Mouse (Mus musculus) kidney, embryonic 14.5 days (tissue): ENCODE data around the gene Slc5a10. TPM values are rescaled to one million over a fixed set of nuclear protein-coding genes. Genes with fewer than 3 reads are reported as not detected.
"Not testable (repeated sequence)": the region's sequence is repeated elsewhere in the genome, so short reads cannot be mapped to it uniquely, and the experiment has no call there.

Experiments
- ATAC-seq: fragments of 200-750 bp; cut with Nextera tagmentation; 2 replicates; pipeline ENCODE4 v1.8.0; 2017; ENCODE audit warnings: moderate number of reproducible peaks, mild to moderate bottlenecking, moderate TSS enrichment, moderate library complexity; ENCODE audit not compliant: low FRiP score, low TSS enrichment
- H3K27ac ChIP-seq: fragments of 300-500 bp; sonication (generic); 2 replicates; pipeline ENCODE4 v1.5.1; 2014; ENCODE audit warnings: low read depth, mild to moderate bottlenecking, low read length, moderate library complexity, mixed read lengths
- H3K27me3 ChIP-seq: fragments of 300-500 bp; sonication (generic); 2 replicates; pipeline ENCODE4 v1.6.1; 2014; ENCODE audit warnings: mild to moderate bottlenecking, low read length; ENCODE audit not compliant: control insufficient read depth, insufficient read depth
- H3K36me3 ChIP-seq: fragments of 300-500 bp; sonication (generic); 2 replicates; pipeline ENCODE4 v1.6.1; 2014; ENCODE audit warnings: low read length, mixed read lengths; ENCODE audit not compliant: control insufficient read depth, insufficient read depth
- H3K4me1 ChIP-seq: fragments of 300-500 bp; sonication (generic); 2 replicates; pipeline ENCODE4 v1.6.1; 2014; ENCODE audit warnings: low read length, mixed read lengths; ENCODE audit not compliant: control insufficient read depth, insufficient read depth
- H3K4me2 ChIP-seq: fragments of 300-500 bp; sonication (generic); replicated peaks from 2 replicates; pipeline ENCODE4 v1.6.1; 2014; ENCODE audit warnings: low read depth, mild to moderate bottlenecking, low read length
- H3K4me3 ChIP-seq: fragments of 300-500 bp; sonication (generic); 2 replicates; pipeline ENCODE4 v1.5.1; 2014; ENCODE audit warnings: mild to moderate bottlenecking, low read length
- H3K9ac ChIP-seq: fragments of 300-500 bp; sonication (generic); 2 replicates; pipeline ENCODE4 v1.6.1; 2014; ENCODE audit warnings: low read depth, mild to moderate bottlenecking, low read length, moderate library complexity
- H3K9me3 ChIP-seq: fragments of 300-500 bp; sonication (generic); 2 replicates; pipeline ENCODE4 v1.6.1; 2016; ENCODE audit warnings: low read length; ENCODE audit not compliant: control insufficient read depth
- WGBS: fragments of 180-500 bp; shearing (Covaris S2); extraction: QIAGEN DNeasy Blood & Tissue Kit; methylation state at CpG from one replicate; pipeline ENCODE4 v1.1.7; 2014; 5-methylcytosine and 5-hydroxymethylcytosine counted together
- polyA plus RNA-seq: library from polyadenylated mRNA; unstranded; fragments of >200 nt; fragmentation: Nextera tagmentation; extraction: Ambion mirVana; gene quantifications from 2 replicates; pipeline ENCODE4 v1.2.1, GENCODE M21; 2014

Slc5a10 gene
- polyA plus RNA-seq, 1 experiment from 2014 or later, result 0.11 TPM

- H3K4me3 ChIP-seq, result no peak overlapping the region
- H3K4me1 ChIP-seq, result no peaks in the 10 kb centered on the region
- H3K36me3 ChIP-seq, result no peaks in the 10 kb centered on the region
- 74% methylated on average over 11 of the region's 11 CpGs for WGBS
- no peak overlapping the region for H3K27ac ChIP-seq
- no peak overlapping the region for H3K4me2 ChIP-seq
- no peaks in the 10 kb centered on the region for H3K9me3 ChIP-seq
- H3K27me3 ChIP-seq, result no peaks in the 10 kb centered on the region
- no peak for ATAC-seq
- no peak overlapping the region for H3K9ac ChIP-seq
Measured at GRCm38 (mm10) chr11:61644576-61645326, 75.9 kb downstream of the Slc5a10 start.

- 77% methylated on average over 5 of the region's 5 CpGs for WGBS
- no peak overlapping the region for H3K27ac ChIP-seq
- H3K4me3 ChIP-seq, result no peak overlapping the region
- H3K4me2 ChIP-seq, result no peak overlapping the region
- no peaks in the 10 kb centered on the region for H3K4me1 ChIP-seq
- H3K27me3 ChIP-seq, result no peaks in the 10 kb centered on the region
- ATAC-seq, result no peak
- H3K36me3 ChIP-seq, result no peaks in the 10 kb centered on the region
- no peaks in the 10 kb centered on the region for H3K9me3 ChIP-seq
- no peak overlapping the region for H3K9ac ChIP-seq
Measured at GRCm38 (mm10) chr11:61643184-61643961, 77.3 kb downstream of the Slc5a10 start.

GRCm38 (mm10) chr11:61642106-61642505, 78.5 kb downstream of the Slc5a10 start:
- Histone ChIP-seq H3K9me3 (no peaks in the 10 kb centered on the region), H3K9ac (no peak overlapping the region), H3K4me3 (no peak overlapping the region), H3K4me2 (no peak overlapping the region), H3K27me3 (no peaks in the 10 kb centered on the region), H3K4me1 (no peaks in the 10 kb centered on the region), H3K27ac (no peak overlapping the region), H3K36me3 (no peaks in the 10 kb centered on the region)
- ATAC-seq, result no peak
- 86% methylated on average over 7 of the region's 7 CpGs for WGBS

- not testable (repeated sequence) for ATAC-seq, H3K27ac ChIP-seq, H3K9me3 ChIP-seq, H3K4me2 ChIP-seq, H3K9ac ChIP-seq, H3K36me3 ChIP-seq, H3K4me1 ChIP-seq, H3K4me3 ChIP-seq, H3K27me3 ChIP-seq
- 55% methylated on average over 9 of the region's 9 CpGs for WGBS
Measured at GRCm38 (mm10) chr11:61640585-61640984, 80.0 kb downstream of the Slc5a10 start.

- WGBS, result 89% methylated on average over 5 of the region's 6 CpGs
- no peaks in the 10 kb centered on the region for H3K36me3 ChIP-seq
- no peak for ATAC-seq
Measured at GRCm38 (mm10) chr11:61639601-61640177, 80.9 kb downstream of the Slc5a10 start.

GRCm38 (mm10) chr11:61638764-61639536, 81.7 kb downstream of the Slc5a10 start:
- H3K9ac ChIP-seq, result no peak overlapping the region
- H3K27me3 ChIP-seq, result no peaks in the 10 kb centered on the region
- no peak overlapping the region for H3K4me3 ChIP-seq
- no peak overlapping the region for H3K4me2 ChIP-seq
- H3K9me3 ChIP-seq, result no peaks in the 10 kb centered on the region
- no peaks in the 10 kb centered on the region for H3K4me1 ChIP-seq
- 67% methylated on average over 12 of the region's 12 CpGs for WGBS
- H3K27ac ChIP-seq, result no peak overlapping the region
- no peak for ATAC-seq
- H3K36me3 ChIP-seq, result no peaks in the 10 kb centered on the region

More at GRCm38 (mm10) chr11:61639601-61640177, 80.9 kb downstream of the Slc5a10 start:
- H3K27ac ChIP-seq, result no peak overlapping the region
- H3K9ac ChIP-seq, result no peak overlapping the region
- H3K27me3 ChIP-seq, result no peaks in the 10 kb centered on the region
- H3K9me3 ChIP-seq, result no peaks in the 10 kb centered on the region
- no peak overlapping the region for H3K4me3 ChIP-seq
- H3K4me2 ChIP-seq, result no peak overlapping the region
- no peaks in the 10 kb centered on the region for H3K4me1 ChIP-seq

- WGBS, result 92% methylated on average over 3 of the region's 3 CpGs
- no peak overlapping the region for H3K4me2 ChIP-seq
- H3K4me1 ChIP-seq, result no peaks in the 10 kb centered on the region
- no peak overlapping the region for H3K27ac ChIP-seq
- H3K4me3 ChIP-seq, result no peak overlapping the region
- ATAC-seq, result no peak
- H3K9me3 ChIP-seq, result no peaks in the 10 kb centered on the region
- H3K36me3 ChIP-seq, result no peaks in the 10 kb centered on the region
- H3K9ac ChIP-seq, result no peak overlapping the region
- H3K27me3 ChIP-seq, result no peaks in the 10 kb centered on the region
Measured at GRCm38 (mm10) chr11:61637856-61638255, 82.8 kb downstream of the Slc5a10 start.

- H3K36me3 ChIP-seq, result no peaks in the 10 kb centered on the region
- H3K4me1 ChIP-seq, result no peaks in the 10 kb centered on the region
- no peak overlapping the region for H3K9ac ChIP-seq
- H3K27me3 ChIP-seq, result no peaks in the 10 kb centered on the region
- H3K4me2 ChIP-seq, result no peak overlapping the region
- ATAC-seq, result no peak
- H3K4me3 ChIP-seq, result no peak overlapping the region
- H3K9me3 ChIP-seq, result no peaks in the 10 kb centered on the region
- no peak overlapping the region for H3K27ac ChIP-seq
- 75% methylated on average over 1 of the region's 1 CpGs for WGBS
Measured at GRCm38 (mm10) chr11:61637413-61637812, 83.2 kb downstream of the Slc5a10 start.
